Mouse (Mus musculus) cerebellum, postnatal 10 days (tissue): ENCODE data around the gene Rhox4b.
"Not testable (repeated sequence)": the region's sequence is repeated elsewhere in the genome, so short reads cannot be mapped to it uniquely, and the experiment has no call there.

ENCODE experiments used
- DNase-seq, 2 experiments: peaks; one replicate each; pipeline ENCODE4 v3.0.0; 2021; ENCODE audit warnings: mixed read lengths in 2 of 2

Rhox4b gene

GRCm38 (mm10) chrX:37432194-37432593, at the start of gene Rhox4b:
Rhox4b (plus strand) TSS chrX:37432494.
- DNase-seq: not testable (repeated sequence)

DNA sequence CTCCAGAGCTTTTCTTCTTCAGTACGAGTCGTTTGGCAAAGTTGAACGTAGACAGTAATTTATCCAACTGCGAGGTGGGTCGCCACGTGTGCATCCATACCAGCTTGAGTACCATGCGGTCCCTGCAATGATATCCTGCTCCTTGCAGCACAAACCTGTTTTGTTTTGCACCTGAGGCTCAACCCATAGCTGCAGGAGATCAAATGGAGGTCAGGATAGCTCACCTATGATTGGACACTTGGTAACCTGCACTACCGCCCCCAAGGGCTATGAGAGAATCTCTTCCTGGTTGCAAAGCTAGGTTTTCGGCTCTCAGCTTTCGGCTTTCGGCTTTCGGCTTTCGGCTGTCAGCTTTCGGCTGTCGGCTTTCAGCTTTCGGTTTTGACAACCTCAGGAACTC, 41.7 kb upstream of the Rhox4b start, which contains the start of gene Rhox4a2:
TSS of gene Rhox4a2 (plus strand) at position 301 of the 400 bp plus-strand sequence.
- DNase-seq: not testable (repeated sequence)

GRCm38 (mm10) chrX:37411767-37412166, 20.5 kb upstream of the Rhox4b start, which contains the start of gene Rhox2b:
Rhox2b (plus strand) TSS chrX:37412067.
- DNase-seq: not testable (repeated sequence)

DNA sequence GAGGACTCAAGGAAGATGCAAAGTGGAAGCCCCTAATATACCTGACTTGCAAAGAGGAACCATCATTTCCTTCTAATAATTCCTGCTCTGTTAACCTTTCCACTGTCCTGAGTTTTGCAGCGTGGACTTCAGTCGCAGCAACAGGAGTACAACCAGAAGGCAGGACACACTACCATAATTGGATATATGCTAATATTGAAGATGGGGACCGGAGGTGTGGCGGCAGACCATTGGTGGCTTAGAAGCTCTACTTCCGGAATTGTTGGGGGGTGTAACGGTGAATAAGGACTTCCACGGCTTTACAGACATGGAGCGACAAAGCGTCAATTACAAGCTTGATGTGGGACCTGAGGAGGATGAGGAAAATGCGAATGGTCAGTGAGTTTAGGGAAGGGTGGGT, 21.1 kb downstream of the Rhox4b start, which contains the start of gene Rhox2c:
TSS of gene Rhox2c (plus strand) at position 301 of the 400 bp plus-strand sequence.
- not testable (repeated sequence) for DNase-seq

GRCm38 (mm10) chrX:37458285-37458684, 26.0 kb downstream of the Rhox4b start, which contains the start of gene Rhox3c:
Rhox3c (plus strand) TSS chrX:37458585.
- DNase-seq: not testable (repeated sequence)

GRCm38 (mm10) chrX:37480037-37480436, 47.7 kb downstream of the Rhox4b start, which contains the start of gene Rhox4c:
Rhox4c (plus strand) TSS chrX:37480337.
- DNase-seq: not testable (repeated sequence)
